8 mouse cellular contexts compared by ENCODE assay signal in the genomic region with DNA sequence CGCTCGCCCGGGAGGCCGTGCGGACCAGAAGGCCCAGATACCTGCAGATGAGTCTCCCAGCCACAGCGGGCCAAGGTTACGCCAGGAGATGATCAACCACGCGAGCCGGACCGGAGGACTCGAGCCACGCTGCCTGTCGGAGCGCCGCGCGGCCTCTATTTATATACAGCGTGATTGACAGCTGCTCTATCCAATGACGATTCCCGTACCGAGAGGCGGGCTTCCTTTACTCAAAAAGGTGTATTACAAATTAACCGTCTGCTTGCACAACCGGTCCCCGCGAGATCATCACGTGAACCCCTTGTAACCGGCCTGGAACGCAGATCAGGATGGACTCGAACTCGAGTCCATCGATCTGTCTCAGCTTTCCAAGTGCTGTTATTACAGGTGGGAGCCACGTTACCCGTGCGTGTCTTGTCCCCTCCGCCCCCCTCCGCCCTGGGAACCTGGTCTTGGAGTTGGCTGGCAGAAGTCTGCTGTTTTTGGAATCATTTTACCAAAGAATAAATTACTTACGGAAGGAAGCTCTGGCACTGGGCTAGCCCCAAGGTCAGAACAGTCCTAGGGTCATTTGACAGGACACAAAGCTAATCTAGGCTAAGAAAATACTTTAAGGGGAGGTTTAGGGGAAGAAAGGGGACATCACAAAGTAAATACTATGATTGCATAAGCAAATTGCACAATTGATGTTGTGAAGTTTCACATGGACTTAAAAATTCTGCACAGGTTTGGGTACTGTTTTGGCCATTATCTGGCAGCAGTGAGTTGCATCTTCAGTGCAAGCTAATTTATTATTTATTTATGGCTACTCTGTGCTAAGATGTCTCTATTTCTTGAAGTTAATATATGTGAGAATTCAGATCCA. TPM values are rescaled to one million over a fixed set of nuclear protein-coding genes. Genes with fewer than 3 reads are reported as not detected.
DNase-seq lines count a peak whose midpoint lies in the region; ATAC-seq lines count a peak whose summit lies in the region.

A gene (minus strand): TSS at position 131 of the 865 bp plus-strand sequence.

- H3K27me3 ChIP-seq in hindbrain, embryonic 16.5 days (replicated peaks; ENCODE audit: control insufficient read depth, insufficient read depth, low read length), result no peaks in the 10 kb centered on the region

- DNase-seq in WW6 (ENCODE audit: low read depth, low spot score), result peak; percentile 81
- DNase-seq in cerebellum, postnatal 4 days (ENCODE audit: low spot score in 2 of 2), result peak; percentile 88 to 96
- peak; percentile 96 for DNase-seq in gastrocnemius, adult 18-20 months (ENCODE audit: low spot score)
- peak; percentile 92 to 94 for DNase-seq in left cerebral cortex, adult 18-20 months (ENCODE audit: low spot score in 2 of 2)
- peak; percentile 92 for DNase-seq in right cerebral cortex, adult 18-20 months
- DNase-seq in urinary bladder, postnatal 10 days (ENCODE audit: low spot score), result peak; percentile 85

- ATAC-seq in hindbrain, embryonic 16.5 days, result peak; percentile 92

- H3K27ac ChIP-seq in hindbrain, embryonic 16.5 days (ENCODE audit: low read depth, low read length), result peak within 1 kb of the TSS; percentile 88
- peak within 1 kb of the TSS; percentile 63 for H3K27ac ChIP-seq in macrophage

- H3K4me1 ChIP-seq in hindbrain, embryonic 16.5 days (ENCODE audit: control insufficient read depth, insufficient read depth, low read depth, low read length), result peaks cover 10% of the 10 kb centered on the region

- peaks cover 23% of the 10 kb centered on the region for H3K79me2 ChIP-seq in macrophage (ENCODE audit: inconsistent target)

- H3K9me3 ChIP-seq in hindbrain, embryonic 16.5 days (ENCODE audit: control insufficient read depth, low read length), result no peaks in the 10 kb centered on the region

- peaks cover 4% of the 10 kb centered on the region for H3K36me3 ChIP-seq in hindbrain, embryonic 16.5 days (ENCODE audit: control insufficient read depth, insufficient read depth, low read length)
- H3K36me3 ChIP-seq in macrophage (ENCODE audit: inconsistent target), result no peaks in the 10 kb centered on the region

- WGBS in hindbrain, embryonic 16.5 days, result 2% methylated on average over 39 of the region's 39 CpGs
- 1% methylated on average over 39 of the region's 39 CpGs for WGBS in macrophage (ENCODE audit: missing documents)

- peak within 1 kb of the TSS; percentile 65 for H3K4me2 ChIP-seq in hindbrain, embryonic 16.5 days (ENCODE audit: low read length)

- H3K9ac ChIP-seq in hindbrain, embryonic 16.5 days (ENCODE audit: low read depth, low read length), result peak within 1 kb of the TSS; percentile 92

- peak within 1 kb of the TSS; percentile 85 for H3K4me3 ChIP-seq in hindbrain, embryonic 16.5 days (ENCODE audit: low read length)
- H3K4me3 ChIP-seq in macrophage (ENCODE audit: inconsistent target), result peak within 1 kb of the TSS; percentile 48

RNA-seq across cellular contexts. Expression of the gene that starts here (rescaled TPM):
- 10 to 100 TPM; 34.7 to 34.9 TPM for total RNA-seq in gastrocnemius, adult 18-20 months (2021)
- 54.2 and 58.9 TPM in 2 replicates for polyA plus RNA-seq in hindbrain, embryonic 16.5 days (2015; fragmentation: Nextera tagmentation; extraction: Ambion mirVana)
- total RNA-seq in left cerebral cortex, adult 18-20 months (2021), result 10 to 100 TPM; 33.4 to 35.8 TPM
- 10 to 100 TPM in 15 of 26 experiments, 1 to 10 TPM in 11; 1.8 to 76.5 (median 14.2) TPM for total RNA-seq in macrophage (2018; cell fraction: chromatin; rRNA removed)
- 100 to 1,000 TPM in 1 of 26 experiments, 10 to 100 TPM in 25; 13.6 to 109 (median 45.9) TPM for total RNA-seq in macrophage (2018; cell fraction: cytosol; rRNA removed)
- 100 to 1,000 TPM in 1 of 26 experiments, 10 to 100 TPM in 22, 1 to 10 TPM in 3; 5.1 to 115 (median 32.6) TPM for total RNA-seq in macrophage (2018; cell fraction: nucleus; rRNA removed)
- 19.7 to 40.4 TPM (median 38.9 TPM) in 3 replicates for polyA plus RNA-seq in macrophage (2018)

Comparison
In these comparisons a context has a peak if more than half of its experiments do, and no peak if none do; other contexts are left out.
1. Peak in every context shown above with its lines: DNase-seq, ATAC-seq, H3K4me3 ChIP-seq and H3K27ac ChIP-seq.